Mouse (Mus musculus): Measurements from ENCODE around the gene Med28.

The Med28 gene

GRCm38 (mm10) chr5:45519960-45520808 lies at the start of gene Med28:
Gene Med28 (plus strand): TSS chr5:45520229.
- DNase-seq (ENCODE audit: low spot score), result peak; percentile 89

GRCm38 (mm10) chr5:45472880-45473450 lies 47.1 kb upstream of the Med28 start:
- no peak for DNase-seq (ENCODE audit: low spot score)

- DNase-seq (ENCODE audit: low spot score), result no peak
Measured at GRCm38 (mm10) chr5:45473521-45473920, 46.5 kb upstream of the Med28 start.

- no peak for DNase-seq (ENCODE audit: low spot score)
Measured at GRCm38 (mm10) chr5:45474215-45474614, 45.8 kb upstream of the Med28 start.

- DNase-seq (ENCODE audit: low spot score), result no peak
Measured at GRCm38 (mm10) chr5:45474758-45475157, 45.3 kb upstream of the Med28 start.

- DNase-seq (ENCODE audit: low spot score), result no peak
Measured at GRCm38 (mm10) chr5:45475771-45476170, 44.3 kb upstream of the Med28 start.

- no peak for DNase-seq (ENCODE audit: low spot score)
Measured at GRCm38 (mm10) chr5:45476288-45476687, 43.7 kb upstream of the Med28 start.

GRCm38 (mm10) chr5:45477601-45478000 lies 42.4 kb upstream of the Med28 start:
- DNase-seq (ENCODE audit: low spot score), result no peak

GRCm38 (mm10) chr5:45480066-45480465 lies 40.0 kb upstream of the Med28 start:
- no peak for DNase-seq (ENCODE audit: low spot score)

- no peak for DNase-seq (ENCODE audit: low spot score)
Measured at GRCm38 (mm10) chr5:45481125-45481524, 38.9 kb upstream of the Med28 start.

- no peak for DNase-seq (ENCODE audit: low spot score)
Measured at GRCm38 (mm10) chr5:45482607-45483006, 37.4 kb upstream of the Med28 start.

GRCm38 (mm10) chr5:45483654-45484053 lies 36.4 kb upstream of the Med28 start:
- no peak for DNase-seq (ENCODE audit: low spot score)

GRCm38 (mm10) chr5:45491776-45492175 lies 28.3 kb upstream of the Med28 start:
- no peak for DNase-seq (ENCODE audit: low spot score)

- peak; percentile 99 for DNase-seq (ENCODE audit: low spot score)
Measured at GRCm38 (mm10) chr5:45493191-45494092, 26.6 kb upstream of the Med28 start, which contains the start of gene Lap3. Gene Lap3 (plus strand): TSS chr5:45493374.

- no peak for DNase-seq (ENCODE audit: low spot score)
Measured at GRCm38 (mm10) chr5:45494093-45494755, 25.8 kb upstream of the Med28 start.

GRCm38 (mm10) chr5:45495429-45495975 lies 24.5 kb upstream of the Med28 start:
- DNase-seq (ENCODE audit: low spot score), result no peak

GRCm38 (mm10) chr5:45496042-45496441 lies 24.0 kb upstream of the Med28 start:
- no peak for DNase-seq (ENCODE audit: low spot score)

- no peak for DNase-seq (ENCODE audit: low spot score)
Measured at GRCm38 (mm10) chr5:45496479-45496878, 23.6 kb upstream of the Med28 start.

- DNase-seq (ENCODE audit: low spot score), result no peak
Measured at GRCm38 (mm10) chr5:45496930-45497550, 23.0 kb upstream of the Med28 start.

GRCm38 (mm10) chr5:45497564-45497963 lies 22.5 kb upstream of the Med28 start:
- DNase-seq (ENCODE audit: low spot score), result no peak

GRCm38 (mm10) chr5:45510071-45510470 lies 10.0 kb upstream of the Med28 start:
- DNase-seq (ENCODE audit: low spot score), result no peak

Measured in ovary, adult 18-20 months (tissue).